Mouse (Mus musculus) T-helper 1 cell (primary cell): ENCODE results near the gene Angptl2.

ENCODE experiments used
- in situ Hi-C: fragments of 300-600 bp; cut with MboI, MseI; formaldehyde crosslinking; loops from one replicate; pipeline ENCODE4 v1.15.1; 2025; ENCODE audit warnings: high pct_unique_total_duplicates

Gene Angptl2

DNA sequence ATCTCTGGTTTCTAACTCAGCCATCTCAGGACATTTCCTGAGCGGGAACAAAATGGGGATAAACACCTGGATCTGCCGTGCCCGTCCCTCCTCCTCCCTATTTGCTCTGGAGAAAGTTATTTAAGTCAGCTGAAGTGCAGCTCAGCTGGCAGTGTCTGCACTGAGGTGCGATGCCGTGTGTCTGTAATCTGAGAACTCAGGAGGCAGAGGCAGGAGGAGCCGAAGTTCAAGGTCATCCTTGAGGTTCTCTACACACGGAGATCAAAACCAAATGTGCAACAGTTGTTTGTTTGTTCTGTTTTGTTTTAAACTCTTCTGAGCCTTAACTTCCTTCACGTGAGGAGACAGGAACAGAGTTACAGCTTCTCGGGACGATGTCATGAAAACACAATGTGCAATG lies 14.8 kb downstream of the Angptl2 start:
- in situ Hi-C loops: no loop called here

DNA sequence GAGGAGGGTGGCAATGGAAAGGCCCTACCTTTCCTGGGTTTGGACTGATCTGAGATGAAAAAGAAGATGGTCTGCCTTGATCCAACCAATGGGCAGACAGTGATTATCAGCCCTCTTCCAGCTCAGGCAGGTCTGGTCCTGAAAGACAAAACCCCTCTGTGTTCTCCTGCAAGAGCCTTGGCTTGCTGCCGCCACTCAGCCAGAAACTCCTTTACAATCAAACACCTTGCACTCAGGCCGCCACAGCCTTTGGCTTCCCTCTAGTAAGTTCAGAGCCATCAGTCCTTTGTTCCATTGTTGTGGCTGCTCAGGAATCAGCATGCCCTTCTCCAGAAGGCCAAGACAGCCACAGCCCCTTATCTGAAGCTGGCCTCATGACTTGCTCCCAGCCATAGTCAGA lies 15.9 kb downstream of the Angptl2 start:
- in situ Hi-C loops: no loop called here

DNA sequence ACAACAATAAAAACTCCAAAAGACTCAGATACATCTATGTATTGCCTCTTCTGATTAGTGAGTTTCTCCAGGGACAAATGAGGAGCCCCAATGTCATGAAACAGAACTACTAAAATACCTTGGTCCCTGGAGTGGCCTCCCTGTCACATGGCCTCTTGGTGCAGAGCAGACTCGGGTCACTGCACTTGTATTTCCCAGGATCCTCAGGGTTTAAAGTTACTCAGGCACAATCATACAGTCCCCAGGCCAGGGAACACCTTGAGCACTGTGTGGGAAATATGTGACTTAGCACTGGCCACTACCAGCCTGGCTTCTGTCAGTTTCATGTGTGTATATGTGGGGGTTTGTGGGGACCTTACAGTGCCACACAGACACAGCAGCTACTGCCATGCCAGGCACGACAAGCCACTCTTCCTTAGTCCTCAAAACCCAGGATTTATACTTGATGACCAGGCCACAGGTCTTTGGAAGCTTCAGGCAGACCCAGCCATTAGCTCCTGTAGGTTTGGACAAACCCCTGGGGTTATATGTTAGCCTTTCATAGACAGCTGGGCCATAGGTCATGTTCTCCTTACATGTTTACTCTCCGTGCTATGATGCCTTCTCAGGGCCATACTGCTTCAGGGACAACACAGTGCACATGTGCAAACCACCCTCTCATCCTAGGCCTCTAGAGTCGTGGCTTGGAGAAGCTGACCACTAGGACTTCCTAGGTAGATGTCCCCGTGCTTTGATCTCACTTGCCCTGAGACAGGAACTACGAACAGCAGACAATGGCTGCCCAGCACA lies 17.1 kb downstream of the Angptl2 start:
- in situ Hi-C loops: no loop called here

DNA sequence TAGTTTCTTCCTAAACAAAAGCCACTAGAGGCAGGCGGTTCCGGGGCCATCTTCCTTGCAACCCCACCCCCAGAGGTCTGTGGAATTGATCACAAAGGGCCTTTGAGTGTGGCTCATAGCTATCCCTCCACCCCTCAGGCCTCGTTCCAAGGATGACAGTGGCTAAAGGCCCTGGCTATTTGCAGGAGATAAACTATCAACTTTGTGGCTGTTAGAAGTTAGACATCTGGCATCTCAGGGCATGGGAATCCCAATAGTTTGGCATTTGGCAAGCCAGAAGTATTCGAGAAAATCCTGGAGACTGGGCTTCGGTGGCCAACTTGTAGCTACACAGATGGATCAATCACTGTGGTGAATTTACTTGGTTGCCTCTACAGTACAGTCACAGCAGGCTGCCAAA lies 18.0 kb downstream of the Angptl2 start:
- in situ Hi-C loops: no loop called here

DNA sequence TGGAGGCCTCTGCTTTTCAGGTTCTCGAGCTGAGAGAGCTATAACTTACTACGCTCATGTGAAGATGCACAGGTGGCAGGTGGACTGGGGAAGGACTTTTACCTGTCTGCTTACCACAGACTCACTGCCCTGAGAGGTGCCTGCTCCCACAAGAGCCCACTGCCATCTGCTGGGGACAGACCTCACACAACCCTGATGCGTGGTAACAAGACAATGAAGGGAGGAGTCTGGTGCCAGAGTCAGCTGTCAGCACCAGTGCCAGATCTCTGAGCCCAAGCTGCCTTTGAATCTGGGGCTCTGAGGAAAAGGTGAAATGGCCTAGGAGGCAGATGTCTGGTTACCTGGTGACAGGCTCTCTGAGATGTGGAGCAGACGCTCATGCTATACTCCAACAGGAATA lies 19.0 kb downstream of the Angptl2 start:
- in situ Hi-C loops: no loop called here

DNA sequence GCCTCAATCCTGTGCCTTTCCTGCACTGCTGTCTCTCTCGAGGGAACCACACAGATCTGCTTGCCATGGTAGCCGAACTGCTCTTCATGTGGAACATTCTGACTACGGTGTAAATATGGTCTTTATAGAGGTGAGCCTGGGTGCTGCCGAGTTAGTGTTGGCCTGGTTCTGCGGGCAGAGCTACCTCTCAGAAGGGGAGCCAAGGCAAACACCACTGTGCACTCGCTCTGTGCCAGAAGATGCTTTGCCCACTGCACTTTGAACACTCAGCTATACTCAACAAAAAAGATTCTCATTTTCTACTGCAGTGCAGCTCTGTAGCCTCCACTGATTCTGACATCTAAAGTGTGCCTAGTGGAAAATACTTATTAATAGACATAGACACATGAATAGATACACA lies 21.7 kb downstream of the Angptl2 start:
- in situ Hi-C loops: no loop called here

DNA sequence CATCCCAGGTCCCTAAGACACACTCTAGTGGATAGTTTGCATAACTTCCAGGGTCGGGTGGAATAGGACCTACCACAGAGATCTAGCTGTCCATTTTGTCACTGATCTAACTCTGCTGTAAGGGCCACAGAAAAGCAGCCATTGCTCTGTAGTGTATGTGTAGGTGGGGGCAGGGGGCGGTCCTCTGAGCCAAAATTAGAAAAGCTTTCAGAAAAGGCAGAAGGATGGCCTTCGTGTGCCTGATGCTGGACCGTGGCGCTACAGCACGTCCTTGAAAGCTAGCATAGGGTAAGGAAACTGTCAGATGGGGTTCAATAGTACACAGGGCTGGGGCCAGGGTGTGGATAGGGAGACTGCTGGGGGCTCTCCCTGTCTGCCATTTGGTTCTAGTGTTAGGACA lies 29.0 kb downstream of the Angptl2 start:
- in situ Hi-C loops: no loop called here

DNA sequence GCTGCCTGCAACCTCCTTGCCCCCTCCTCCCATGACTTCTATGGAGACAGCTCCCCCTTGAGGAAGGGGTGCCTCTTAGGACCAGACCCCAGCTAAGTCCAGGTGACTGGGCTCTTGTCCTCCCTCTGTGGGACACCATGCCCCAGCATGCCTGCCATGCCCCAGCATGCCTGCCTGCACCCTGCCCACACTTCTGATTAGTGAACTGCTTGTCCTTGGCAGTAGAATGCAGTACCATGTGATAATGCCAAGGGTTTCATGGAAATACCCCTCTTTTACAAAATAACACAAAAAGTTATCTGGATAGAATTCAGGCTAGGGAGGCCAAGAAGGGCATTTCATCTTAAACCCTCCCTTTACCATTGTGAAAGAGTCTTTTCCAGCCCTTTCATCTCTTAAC lies 29.5 kb downstream of the Angptl2 start:
- in situ Hi-C loops: no loop called here

DNA sequence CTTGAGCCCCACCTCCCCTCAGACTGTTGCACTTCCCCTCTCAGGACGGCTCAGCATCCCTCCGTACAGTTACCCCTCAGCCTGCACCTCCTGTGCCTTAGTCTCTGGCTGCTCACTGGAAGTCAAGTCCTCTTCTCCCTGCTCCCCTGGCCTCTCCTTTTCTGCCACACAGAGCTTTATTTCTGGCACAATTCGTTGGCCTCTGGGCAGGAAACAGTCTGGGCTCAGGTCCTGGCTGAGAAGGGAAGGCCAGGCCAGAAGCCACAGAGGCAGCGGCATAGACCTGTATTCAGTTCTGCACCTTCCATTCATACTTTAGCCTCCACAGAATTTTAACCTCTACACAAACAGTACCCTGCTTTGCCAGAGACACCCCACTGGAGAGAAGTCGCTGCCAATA lies 31.0 kb downstream of the Angptl2 start:
- in situ Hi-C loops: no loop called here

DNA sequence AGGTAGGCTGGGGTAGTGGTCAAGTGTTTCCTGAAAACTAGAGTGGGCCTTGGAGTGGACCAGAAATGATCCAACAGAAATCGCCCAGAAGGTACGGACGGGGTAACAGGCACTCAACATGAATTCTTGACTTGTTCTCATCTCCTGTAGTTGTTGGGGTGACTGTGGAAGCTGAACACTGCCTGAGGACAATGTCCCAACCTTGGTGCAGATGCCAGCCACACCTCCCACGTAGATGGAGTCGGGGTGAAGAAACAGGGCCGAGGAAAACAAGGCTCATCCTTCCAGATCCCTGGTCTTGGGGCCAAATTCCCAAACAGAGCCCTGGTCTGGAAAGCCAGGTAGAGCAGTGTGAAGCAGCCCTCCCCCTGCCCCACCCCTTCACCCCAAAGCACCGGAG lies 32.7 kb downstream of the Angptl2 start:
- in situ Hi-C loops: no loop called here

DNA sequence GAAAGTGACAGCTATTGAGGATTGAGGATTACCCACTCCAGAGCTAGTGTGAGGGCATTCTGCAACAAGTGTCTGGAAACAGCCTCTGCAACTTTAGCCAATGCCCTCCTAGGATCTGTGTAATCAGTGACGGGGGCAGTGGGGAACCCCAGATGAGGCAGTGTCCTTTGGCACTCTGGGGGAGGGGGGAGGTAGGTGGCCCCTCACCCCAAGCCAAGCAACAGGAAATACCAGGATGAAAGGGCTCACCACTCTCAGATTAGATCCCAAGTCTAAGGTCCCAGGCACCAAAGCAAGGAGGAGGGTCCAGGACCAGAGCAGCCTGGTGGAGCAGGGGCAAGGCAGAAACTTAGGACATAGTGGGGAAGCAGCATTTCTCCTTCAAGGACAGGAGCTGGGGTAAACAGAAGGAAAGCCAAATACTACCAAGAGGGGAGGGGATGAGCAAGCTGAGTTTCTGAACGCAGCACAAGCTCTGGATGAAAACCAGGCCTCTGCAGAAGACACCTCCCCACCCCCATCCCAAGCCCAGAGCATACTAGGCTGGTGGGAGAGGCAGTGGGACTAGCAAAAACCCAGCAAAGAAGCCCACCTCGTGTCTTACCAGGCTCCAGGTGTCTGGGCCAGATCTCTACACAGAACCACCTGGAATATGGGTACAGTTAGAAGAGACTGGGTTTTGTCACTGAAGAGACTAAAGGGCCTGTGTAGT lies 34.2 kb downstream of the Angptl2 start:
- in situ Hi-C loops: no loop called here

DNA sequence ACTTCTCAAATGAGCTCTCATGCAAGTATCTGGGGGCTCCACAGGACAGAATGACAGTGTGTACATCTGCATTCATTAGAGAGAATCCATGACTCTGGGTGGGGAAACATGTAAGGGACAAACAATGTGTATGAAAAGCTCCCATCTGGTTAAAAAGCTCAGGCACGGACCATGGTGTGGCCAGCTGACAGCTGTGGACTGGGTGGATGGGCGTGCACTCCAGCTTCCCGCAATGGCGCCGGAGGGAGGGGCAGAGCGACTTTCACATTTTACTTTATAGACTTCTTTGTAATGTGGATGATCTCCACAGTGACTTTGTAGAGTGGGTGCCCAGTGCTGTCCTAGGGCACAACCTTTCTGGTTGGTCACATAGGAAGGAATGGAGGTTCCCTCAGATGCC lies 36.9 kb downstream of the Angptl2 start:
- in situ Hi-C loops: no loop called here

DNA sequence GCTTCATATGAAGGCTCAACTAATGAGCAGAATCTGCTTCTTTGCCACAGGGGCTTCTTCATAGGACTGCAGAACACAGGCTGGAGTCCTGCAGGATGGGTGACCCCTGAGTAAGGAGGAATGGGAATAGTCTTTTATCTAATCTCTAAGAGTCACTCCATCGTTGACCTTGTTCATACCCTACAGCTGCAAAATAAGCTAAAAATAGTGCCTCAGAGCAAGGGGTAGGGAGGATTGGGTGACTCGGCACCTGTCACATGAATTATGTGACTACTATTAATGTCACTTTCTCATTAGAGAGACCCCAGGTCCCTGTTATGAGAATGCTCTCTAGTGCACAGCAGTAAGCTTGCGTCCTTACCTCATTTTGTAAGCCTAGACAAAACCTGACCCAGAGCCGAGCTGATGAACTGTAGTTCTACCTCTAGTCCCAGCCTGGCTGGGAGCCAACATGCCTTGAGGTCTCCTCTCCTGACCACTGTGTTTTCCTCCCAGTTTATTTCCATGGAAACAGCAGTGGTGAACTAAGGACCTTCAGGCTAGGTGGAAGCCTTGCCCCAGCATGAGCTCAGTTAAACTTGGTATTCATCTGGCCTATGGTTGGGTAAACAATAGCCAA lies 37.8 kb downstream of the Angptl2 start:
- in situ Hi-C loops: no loop called here

DNA sequence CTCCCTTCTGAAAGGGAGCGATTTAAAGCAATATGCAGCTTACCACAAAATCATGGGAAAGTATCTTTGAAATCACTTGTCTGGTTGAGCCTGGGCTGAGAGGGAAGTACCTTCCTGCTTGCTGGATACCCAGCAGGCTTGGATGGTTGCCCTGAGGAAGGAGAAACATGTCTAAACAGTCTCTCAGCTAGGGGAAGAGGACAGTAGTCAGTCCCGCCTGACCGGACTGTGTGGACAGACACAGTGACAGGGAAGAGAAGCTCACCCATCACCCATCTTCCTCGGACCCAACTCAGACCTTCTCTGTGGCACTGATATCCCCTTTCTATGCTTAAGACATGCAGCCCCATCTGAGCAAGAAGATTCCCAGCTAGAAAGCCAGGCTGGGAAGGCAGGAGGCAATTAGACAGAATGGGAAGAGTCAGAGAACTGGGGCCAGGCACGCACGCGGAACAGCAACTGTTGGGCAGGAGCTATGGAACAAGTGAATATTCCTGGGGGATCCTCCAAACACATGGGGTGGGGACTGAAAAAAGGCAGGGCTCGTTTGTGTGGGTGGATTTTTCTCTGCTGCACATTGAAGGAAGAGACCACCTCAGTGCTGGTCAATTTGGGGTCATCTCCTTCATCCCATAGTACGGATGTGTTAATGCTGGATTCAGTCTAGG lies 38.6 kb downstream of the Angptl2 start:
- in situ Hi-C loops: no loop called here

DNA sequence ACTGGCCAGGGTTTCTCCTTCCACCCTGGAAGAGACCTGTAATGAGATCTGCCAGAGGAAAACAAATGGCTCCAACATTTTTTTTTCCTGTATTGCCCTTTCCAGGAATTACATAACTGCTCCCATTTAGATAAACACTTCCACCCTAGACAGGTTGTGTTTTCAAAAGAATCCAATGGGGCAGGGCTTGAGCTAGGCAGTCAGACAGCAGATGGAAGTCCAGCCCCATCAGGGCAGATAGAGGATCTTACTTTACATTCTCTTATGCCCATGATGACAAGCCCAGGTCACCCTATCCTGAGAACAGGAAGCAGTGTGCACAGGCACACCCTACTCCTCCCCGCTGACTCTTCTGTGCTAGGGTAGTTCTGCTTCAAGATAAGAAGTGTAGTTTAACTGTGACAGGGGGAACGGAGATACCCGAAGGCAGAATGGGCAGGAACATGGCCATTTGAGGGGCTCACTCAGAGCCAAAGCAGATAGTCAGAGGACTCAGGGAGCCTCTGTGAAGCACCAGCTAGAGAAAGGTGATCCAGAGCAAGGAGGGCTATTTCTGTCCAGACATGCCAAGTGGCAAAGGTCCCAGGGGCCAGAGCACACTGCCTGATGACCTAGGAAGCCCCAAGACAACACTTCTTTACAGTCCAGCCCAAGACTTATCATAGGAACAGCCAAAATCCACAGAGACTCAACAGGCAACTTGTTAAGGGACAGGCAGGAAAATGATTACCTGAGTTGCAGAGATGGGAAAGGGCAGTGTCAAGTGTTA lies 41.1 kb downstream of the Angptl2 start:
- in situ Hi-C loops: no loop called here

DNA sequence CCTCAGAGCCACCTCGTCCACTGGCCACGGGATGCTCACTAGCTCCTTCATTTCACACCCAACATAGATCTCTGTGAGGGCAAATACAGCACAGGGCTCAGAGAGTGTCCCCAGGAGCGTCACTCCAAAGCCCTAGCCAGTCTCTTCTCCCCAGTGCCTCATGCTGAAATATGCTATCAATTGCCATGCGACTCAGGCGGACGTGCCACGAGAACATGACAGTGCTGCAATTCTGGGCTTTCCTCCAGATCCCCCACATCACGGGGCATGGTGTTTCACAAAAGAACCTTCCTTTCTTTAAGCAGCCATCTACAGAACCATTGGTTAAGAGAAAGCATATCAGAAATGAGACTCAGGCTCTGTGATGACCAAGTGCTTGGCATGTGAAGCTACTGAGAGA lies 44.9 kb downstream of the Angptl2 start:
- in situ Hi-C loops: no loop called here

DNA sequence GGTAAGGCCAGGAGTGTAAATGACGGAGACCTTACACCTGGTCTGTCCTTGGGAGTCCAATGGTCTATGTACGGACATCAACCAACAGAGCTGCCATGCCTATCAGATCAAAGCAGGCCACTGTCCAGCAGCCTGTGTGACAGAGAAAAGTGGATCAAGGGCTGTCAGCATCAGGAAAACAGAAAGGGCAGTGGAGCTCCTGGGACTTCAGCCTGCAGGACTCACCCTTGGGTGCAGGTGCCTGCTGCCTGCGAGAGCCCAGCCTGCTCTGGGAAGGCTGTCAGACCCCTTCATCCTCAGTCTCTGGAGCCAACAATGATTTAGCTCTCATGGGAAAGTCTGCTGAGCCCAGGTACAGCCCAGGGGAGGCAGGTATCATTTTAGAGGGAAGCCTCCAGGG lies 45.6 kb downstream of the Angptl2 start:
- in situ Hi-C loops: no loop called here

DNA sequence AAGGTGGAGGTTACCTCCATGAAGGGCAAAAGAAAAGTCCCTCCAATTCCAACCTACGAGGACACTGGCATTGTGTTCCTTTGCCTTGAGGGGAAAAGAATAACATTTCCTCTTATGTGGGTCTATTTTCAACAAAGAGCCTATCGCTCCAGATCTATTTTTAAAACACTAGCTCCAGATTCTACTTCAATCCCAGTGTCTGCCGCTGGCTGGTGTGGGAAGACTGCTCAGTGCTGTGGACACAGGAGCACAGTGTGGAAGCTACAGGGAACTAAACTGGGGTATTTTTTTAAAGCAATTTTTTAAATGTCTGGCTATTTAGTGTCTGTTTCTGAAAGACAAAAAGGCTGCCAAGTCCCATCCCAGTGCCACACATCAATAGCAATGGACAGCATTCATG lies 49.9 kb downstream of the Angptl2 start:
- in situ Hi-C loops: no loop called here

DNA sequence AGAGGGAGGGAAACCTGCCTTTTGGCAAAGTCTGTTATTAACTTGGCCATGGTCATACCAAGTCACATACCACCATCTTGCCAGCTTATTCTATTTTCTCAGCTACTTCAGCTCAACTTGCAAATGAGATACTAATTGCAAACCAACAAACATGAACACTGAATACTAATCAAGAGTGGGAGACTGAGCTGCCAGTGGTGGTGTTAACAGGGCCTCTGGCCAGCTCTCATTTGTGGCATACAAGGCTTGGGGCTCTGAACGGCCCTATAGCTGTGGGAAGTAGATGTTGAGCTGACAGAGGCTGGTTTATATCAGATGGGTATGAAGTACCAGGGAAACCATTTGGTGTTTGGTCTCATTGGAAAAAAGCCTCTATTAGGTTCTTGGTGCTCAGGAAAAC lies 51.2 kb downstream of the Angptl2 start:
- in situ Hi-C loops: no loop called here

DNA sequence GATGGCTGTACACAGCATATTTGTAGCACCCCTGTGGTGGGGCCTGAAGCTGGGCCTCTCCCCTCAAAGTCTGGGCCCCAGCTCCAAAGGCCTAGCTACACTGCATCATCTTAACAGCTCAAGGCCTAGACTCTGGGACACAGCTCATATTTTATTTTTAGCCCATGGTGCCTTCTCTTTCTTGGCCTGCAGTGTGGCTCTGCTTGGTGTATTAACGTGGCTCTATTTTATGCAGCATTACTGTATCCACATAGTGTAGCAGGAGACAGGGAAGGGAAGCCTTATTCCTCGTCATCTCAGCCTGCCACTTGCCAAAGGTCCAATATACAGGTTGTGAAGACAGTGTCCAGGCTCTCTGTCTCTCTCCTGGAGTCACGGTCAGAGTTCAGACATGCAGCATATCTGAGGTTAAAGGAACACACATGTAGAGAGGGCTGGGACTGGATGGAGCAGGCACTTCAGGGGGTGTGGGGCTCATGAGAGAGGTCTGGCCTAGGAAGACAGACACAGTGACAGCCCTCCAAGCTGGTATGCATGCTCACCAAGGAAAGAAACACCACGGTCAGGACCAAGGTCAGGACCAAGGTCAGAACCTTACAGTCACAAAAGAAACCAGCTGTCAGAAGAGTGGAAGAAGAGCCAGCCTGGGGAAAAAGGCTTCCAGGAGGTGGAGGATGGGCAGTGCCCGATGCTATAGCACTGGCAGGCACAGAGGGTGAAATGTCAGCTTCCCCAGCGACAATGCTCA lies 52.7 kb downstream of the Angptl2 start:
- in situ Hi-C loops: no loop called here

DNA sequence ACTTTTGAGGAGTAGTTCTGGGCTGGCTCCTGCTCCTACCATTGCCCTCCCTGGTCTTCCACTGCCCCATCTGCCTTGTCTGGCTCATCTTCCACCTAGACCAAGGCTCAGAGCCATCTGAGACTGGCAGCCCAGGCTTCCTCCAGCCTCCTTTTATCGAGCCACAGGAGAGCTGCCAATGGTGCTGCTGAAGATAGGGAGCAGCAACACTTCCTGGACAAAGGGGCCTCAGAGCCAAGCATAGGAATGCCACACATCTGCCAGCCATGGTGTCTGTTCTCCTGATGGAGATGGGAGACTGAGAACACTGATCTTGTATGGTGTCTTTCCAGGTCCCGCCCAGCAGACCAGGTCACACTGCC lies 53.2 kb downstream of the Angptl2 start:
- in situ Hi-C loops: no loop called here
